In the genomic region with DNA sequence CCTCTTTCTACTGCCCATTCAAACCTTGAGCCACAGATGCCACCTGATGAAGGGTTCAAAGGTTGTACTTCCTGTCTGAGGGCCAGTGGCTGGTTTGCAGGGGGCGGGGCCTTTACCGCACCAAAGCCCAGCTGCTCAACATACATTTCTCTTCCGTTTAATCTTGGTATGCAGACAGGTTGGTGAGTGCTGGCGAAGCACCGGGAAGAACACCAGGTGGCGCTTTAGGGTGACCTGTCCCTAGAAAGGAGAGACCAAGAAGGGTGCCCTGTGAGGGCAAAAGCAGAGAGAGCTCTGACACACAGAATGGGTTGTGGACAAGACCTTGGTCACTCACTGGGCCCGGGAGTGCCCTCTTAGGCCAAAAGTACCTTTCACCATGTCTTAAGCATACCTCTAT, we compare ENCODE assay signal across 10 mouse cellular contexts. TPM values are rescaled to one million over a fixed set of nuclear protein-coding genes. Genes with fewer than 3 reads are reported as not detected.
A peak's percentile ranks its signal among the peaks of the same experiment; 100 is the strongest.
DNase-seq lines count a peak whose midpoint lies in the region; ATAC-seq and TF ChIP-seq lines count a peak whose summit lies in the region.
"Had no signal": no experiment of that assay in that cellular context is flagged by ENCODE, and none has a peak within 500 bp of the region (broad histone marks: within the 10 kb centered on the region; RNA-seq: fewer than 3 reads in every experiment).

No protein-coding gene starts in this region.

- ATAC-seq in erythroid progenitor cell, adult 5-6 weeks (replicated peaks; ENCODE audit: low FRiP score, poor library complexity, severe bottlenecking): no peak

- no peak overlapping the region for H3K4me3 ChIP-seq in heart, adult 2 months
- H3K4me3 ChIP-seq in C2C12 (ENCODE audit: insufficient read depth, poor library complexity, severe bottlenecking): no peak overlapping the region

- H3ac ChIP-seq in C2C12 (ENCODE audit: control insufficient read depth, insufficient read length, low read depth): no peak overlapping the region

- H3K4me1 ChIP-seq in heart, adult 2 months (ENCODE audit: control insufficient read depth, insufficient read depth, low read length): no peaks in the 10 kb centered on the region

- H3K9ac ChIP-seq in heart, adult 2 months (ENCODE audit: low read depth, low read length): no peak overlapping the region

- TF ChIP-seq EP300 in heart, adult 2 months (IDR thresholded peaks at IDR 0.05; ENCODE audit: insufficient read depth, low read depth, low read length): no peak

- peak; percentile 81 for TF ChIP-seq CTCF in heart, adult 2 months (IDR thresholded peaks at IDR 0.05)
- peak; percentile 21 for TF ChIP-seq CTCF in C2C12 (IDR thresholded peaks at IDR 0.05; ENCODE audit: control insufficient read depth, insufficient read depth, insufficient read length)

- H3K36me3 ChIP-seq in heart, adult 2 months (ENCODE audit: control insufficient read depth, insufficient read depth, low read length): no peaks in the 10 kb centered on the region
- no peaks in the 10 kb centered on the region for H3K36me3 ChIP-seq in C2C12 (ENCODE audit: control insufficient read depth, insufficient read depth)

- WGBS in heart, adult 2 months: 4% methylated on average over 7 of the region's 7 CpGs

- H3K79me3 ChIP-seq in C2C12 (ENCODE audit: low read depth): no peaks in the 10 kb centered on the region

- H3K27me3 ChIP-seq in heart, adult 2 months (ENCODE audit: control insufficient read depth, insufficient read depth, low read length): no peaks in the 10 kb centered on the region
- H3K27me3 ChIP-seq in C2C12 (ENCODE audit: control insufficient read depth, insufficient read depth, insufficient read length): peaks cover 28% of the 10 kb centered on the region

- DNase-seq in heart, adult 2 months: peak; percentile 35 to 59
- no peak for DNase-seq in heart, adult 11 months
- DNase-seq in adrenal gland, postnatal 4 days (ENCODE audit: low spot score in 2 of 2): peak; percentile 15 to 38
- DNase-seq in gastrocnemius, postnatal 10 days: peak; percentile 54
- peak; percentile 77 to 84 for DNase-seq in kidney, postnatal 25 days
- DNase-seq in natural killer cell, adult 2 months (ENCODE audit: low spot score in 2 of 2): peak; percentile 5 to 11

- no peaks in the 10 kb centered on the region for H3K79me2 ChIP-seq in heart, adult 2 months (replicated peaks; ENCODE audit: control insufficient read depth, insufficient read depth, low read length)
- H3K79me2 ChIP-seq in C2C12 (ENCODE audit: control insufficient read depth, insufficient read depth): no peaks in the 10 kb centered on the region

- intact Hi-C loops in heart, adult 2 months (cut with DNase I): loop anchor here (1.0 to 5.0 kb wide), 2 partner anchors 39 to 143 kb away; no protein-coding TSS in a partner anchor

- no peak overlapping the region for H3K27ac ChIP-seq in heart, adult 2 months

- TF ChIP-seq POLR2A in heart, adult 2 months (IDR thresholded peaks at IDR 0.05; ENCODE audit: insufficient read depth, low read depth, low read length): no peak

TF ChIP-seq in C2C12, 6 proteins besides CTCF, POLR2A, EP300 and RAD21:
- TF ChIP-seq MYOG (IDR thresholded peaks at IDR 0.05; ENCODE audit: control insufficient read depth, extremely low read depth, insufficient read length): no peak
- TF ChIP-seq MAX (IDR thresholded peaks at IDR 0.05): no peak
- no peak for TF ChIP-seq FOSL1 (IDR thresholded peaks at IDR 0.05; ENCODE audit: insufficient read depth, low read length, poor library complexity, severe bottlenecking)
- TF ChIP-seq USF1 (IDR thresholded peaks at IDR 0.05; ENCODE audit: low read depth): no peak
- no peak for TF ChIP-seq MYOD1 (IDR thresholded peaks at IDR 0.05; ENCODE audit: control insufficient read depth, insufficient read length, low read depth)
- TF ChIP-seq CEBPB (IDR thresholded peaks at IDR 0.05; ENCODE audit: low read depth): no peak
TF ChIP-seq in C2C12: peak in this region for 0.

RNA-seq across cellular contexts. Expression of a gene that starts 16.0 kb away (rescaled TPM):
- under 1 TPM in 1 of 2 experiments, not detected in 1; 0.14 TPM for total RNA-seq in heart, adult 2 months (2021)
- polyA plus RNA-seq in heart, adult 2 months (2012; rRNA removed): 0.76 and 0.98 TPM in 2 replicates
- not detected for polyA plus RNA-seq in C2C12 (2012; fragmentation: generic; extraction: Trizol)
- under 1 TPM; 0.42 to 0.73 TPM for total RNA-seq in adrenal gland, postnatal 4 days (2021)
- total RNA-seq in gastrocnemius, postnatal 10 days (2021): under 1 TPM in 1 of 2 experiments, not detected in 1; 0.16 TPM
- total RNA-seq in erythroid progenitor cell, adult 5-6 weeks (2015; ENCODE audit: low replicate concordance): not detected in 2 replicates
- total RNA-seq in erythroid progenitor cell, adult 5-6 weeks (2017; ENCODE audit: low replicate concordance): not detected in 2 replicates
- total RNA-seq: hematopoietic stem cell, adult 5-6 weeks had no signal

RNA-seq across cellular contexts. Expression of a gene that starts 28.3 kb away (rescaled TPM):
- 1 to 10 TPM; 1.6 to 2.7 TPM for total RNA-seq in heart, adult 2 months (2021)
- 7.2 and 7.5 TPM in 2 replicates for polyA plus RNA-seq in heart, adult 2 months (2012; rRNA removed)
- polyA plus RNA-seq in C2C12 (2012; fragmentation: generic; extraction: Trizol): not detected
- 1 to 10 TPM; 1.8 to 2.4 TPM for total RNA-seq in adrenal gland, postnatal 4 days (2021)
- under 1 TPM; 0.20 to 0.28 TPM for total RNA-seq in gastrocnemius, postnatal 10 days (2021)
- total RNA-seq in erythroid progenitor cell, adult 5-6 weeks (2015; ENCODE audit: low replicate concordance): not detected in 2 replicates
- not detected in 2 replicates for total RNA-seq in erythroid progenitor cell, adult 5-6 weeks (2017; ENCODE audit: low replicate concordance)
- total RNA-seq: hematopoietic stem cell, adult 5-6 weeks had no signal

RNA-seq across cellular contexts. Expression of a gene that starts 48.8 kb away (rescaled TPM):
- total RNA-seq in heart, adult 2 months (2021): under 1 TPM; 0.18 to 0.26 TPM
- polyA plus RNA-seq in heart, adult 2 months (2012; rRNA removed): 0.12 and 0.14 TPM in 2 replicates
- polyA plus RNA-seq in C2C12 (2012; fragmentation: generic; extraction: Trizol): not detected
- total RNA-seq in adrenal gland, postnatal 4 days (2021): 10 to 100 TPM in 1 of 2 experiments, 1 to 10 TPM in 1; 9.7 to 10.1 TPM
- total RNA-seq in gastrocnemius, postnatal 10 days (2021): not detected
- not detected in 2 replicates for total RNA-seq in erythroid progenitor cell, adult 5-6 weeks (2015; ENCODE audit: low replicate concordance)
- total RNA-seq in erythroid progenitor cell, adult 5-6 weeks (2017; ENCODE audit: low replicate concordance): not detected in 2 replicates
- total RNA-seq: hematopoietic stem cell, adult 5-6 weeks had no signal
- polyA plus RNA-seq: neural tube, embryonic 14.5 days had no signal

Comparison
In these comparisons a context has a peak if more than half of its experiments do, and no peak if none do; other contexts are left out.
1. RNA of a gene that starts 48.8 kb away (total RNA-seq): 9.7 to 10.1 TPM in adrenal gland, postnatal 4 days; 0.18 to 0.26 TPM in heart, adult 2 months, not detected in gastrocnemius, postnatal 10 days and not detected in erythroid progenitor cell, adult 5-6 weeks; every median in the first group is over 4 times any median in the second.